Mouse (Mus musculus): ENCODE measurements at regions not wholly inside any gene's neighbourhood (a gene's known extent, or its start where the extent isn't known, plus 50 kb on each side); places are given as distances from the start of the nearest gene placed in this dataset.

- DNase-seq, result no peak
Measured at GRCm38 (mm10) chr12:12819746-12820145, 122.0 kb downstream of the Mycn start.

DNA sequence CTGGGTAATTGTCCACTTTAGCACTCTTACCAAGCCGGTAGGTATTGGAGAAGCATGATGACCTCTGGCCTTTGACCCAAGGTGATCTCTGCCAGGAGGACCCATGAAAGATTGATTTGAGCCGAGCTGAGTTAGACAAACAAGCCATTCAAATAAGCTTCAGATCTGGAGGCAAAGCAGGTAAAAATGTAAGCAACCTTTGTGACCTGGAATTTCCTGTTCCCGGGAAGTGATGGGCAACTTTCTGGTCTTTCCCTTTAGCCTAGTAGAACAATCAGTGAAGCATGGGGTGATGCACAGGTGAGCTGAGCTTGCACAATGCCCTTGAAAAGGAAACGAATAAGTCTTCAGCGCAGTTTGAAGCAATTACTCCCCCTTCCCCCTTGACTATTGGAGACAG lies 127.0 kb downstream of the Mycn start:
- no peak for DNase-seq

- DNase-seq, result no peak
Measured at GRCm38 (mm10) chr12:12812873-12813272, 128.8 kb downstream of the Mycn start.

DNA sequence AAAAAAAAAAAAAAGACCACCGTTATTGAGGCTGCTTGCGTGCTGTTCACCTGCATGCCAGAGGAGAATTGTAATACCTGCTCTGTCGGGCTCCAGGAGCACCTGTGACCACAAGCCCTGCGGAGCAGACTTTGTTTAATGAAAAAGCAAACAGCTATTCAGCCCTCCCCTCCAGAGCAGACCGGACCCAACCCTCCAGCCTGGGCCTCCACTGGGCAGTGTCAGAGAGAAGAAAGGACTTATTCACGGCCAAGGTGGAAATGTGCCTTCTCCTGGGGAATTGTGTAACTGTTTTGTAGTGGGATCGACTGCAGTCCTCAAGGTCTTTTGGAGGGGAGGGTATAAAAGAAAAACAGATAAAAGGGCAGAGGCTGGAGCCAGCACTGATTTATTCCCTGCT lies 130.8 kb downstream of the Mycn start:
- DNase-seq, result peak; percentile 21

DNA sequence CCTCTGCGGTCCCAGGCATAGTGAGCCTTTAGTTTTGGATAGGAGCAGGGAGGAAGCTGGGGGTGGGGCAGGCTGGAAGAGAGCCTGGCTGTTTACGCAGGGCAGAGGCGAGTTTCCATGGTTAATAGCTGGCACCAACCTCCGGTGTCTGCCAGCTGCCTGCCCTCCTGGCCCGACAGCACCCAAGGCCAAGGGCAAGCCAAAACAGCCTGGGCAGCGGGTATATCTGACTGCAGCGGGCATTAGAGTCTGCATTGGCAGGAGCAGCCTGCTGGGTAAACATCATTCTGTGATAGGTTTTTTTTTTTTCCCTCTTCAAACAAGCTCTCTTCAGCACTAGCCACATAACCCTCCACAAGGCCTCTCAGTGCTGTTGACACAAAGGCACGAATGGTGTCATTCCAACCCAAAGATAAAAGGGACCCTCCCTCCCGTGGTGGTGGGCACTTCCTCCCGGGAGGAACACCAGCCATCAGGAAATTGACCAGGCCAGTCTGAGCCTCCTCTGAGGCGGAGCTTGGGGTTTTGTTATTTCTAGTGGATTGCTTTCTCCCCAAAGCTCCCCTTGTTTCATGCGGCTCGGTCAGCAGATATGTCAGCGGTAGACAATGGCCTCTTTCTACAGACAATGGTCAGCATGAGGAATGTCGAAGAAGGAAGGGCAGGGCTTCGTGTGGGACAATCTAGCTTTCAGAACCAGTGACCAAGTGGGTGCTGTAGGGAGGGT lies 131.4 kb downstream of the Mycn start:
- peak; percentile 82 for DNase-seq

DNA sequence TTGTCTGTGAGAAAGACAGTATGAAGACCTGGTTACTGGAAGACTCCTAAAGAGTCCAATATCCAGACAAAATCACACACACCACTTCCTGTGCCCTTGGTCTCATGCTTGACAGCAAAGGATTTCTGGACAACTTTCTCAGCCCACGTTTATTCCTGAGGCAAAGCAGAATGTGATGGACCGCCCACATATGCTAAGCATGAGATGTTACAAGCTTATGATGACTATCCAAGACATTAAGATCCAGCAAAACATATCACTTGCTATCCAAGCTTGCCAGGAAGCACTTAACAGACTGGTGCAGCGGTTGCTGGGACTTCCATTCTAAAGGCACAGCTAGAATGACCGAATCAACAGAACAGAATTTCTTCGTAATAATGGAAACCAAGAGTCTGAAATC lies 133.6 kb downstream of the Mycn start:
- DNase-seq, result no peak

- DNase-seq, result no peak
Measured at GRCm38 (mm10) chr12:12803602-12804001, 138.1 kb downstream of the Mycn start.

GRCm38 (mm10) chr12:12802396-12802795 lies 139.3 kb downstream of the Mycn start:
- no peak for DNase-seq

DNA sequence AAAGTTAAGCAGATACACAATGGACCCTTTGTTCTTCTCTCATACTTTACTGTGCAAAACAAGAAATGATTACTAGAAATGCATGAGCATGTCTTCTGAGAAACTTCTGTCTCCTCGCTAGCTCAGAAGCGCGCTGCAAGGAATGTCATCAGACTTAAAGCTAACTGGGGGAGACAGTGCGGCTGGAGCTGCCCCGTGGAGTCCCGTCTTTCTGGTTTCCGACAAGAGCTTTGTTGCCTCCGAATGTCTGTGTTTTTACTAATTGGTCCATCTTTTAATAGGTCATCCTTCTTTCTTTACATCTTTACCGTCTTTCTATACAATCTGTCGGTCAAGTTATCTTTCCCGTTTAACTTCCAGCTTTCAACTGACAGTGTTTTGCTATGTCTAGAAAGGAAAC lies 140.0 kb downstream of the Mycn start:
- no peak for DNase-seq

GRCm38 (mm10) chr12:12800120-12800519 lies 141.6 kb downstream of the Mycn start:
- no peak for DNase-seq

DNA sequence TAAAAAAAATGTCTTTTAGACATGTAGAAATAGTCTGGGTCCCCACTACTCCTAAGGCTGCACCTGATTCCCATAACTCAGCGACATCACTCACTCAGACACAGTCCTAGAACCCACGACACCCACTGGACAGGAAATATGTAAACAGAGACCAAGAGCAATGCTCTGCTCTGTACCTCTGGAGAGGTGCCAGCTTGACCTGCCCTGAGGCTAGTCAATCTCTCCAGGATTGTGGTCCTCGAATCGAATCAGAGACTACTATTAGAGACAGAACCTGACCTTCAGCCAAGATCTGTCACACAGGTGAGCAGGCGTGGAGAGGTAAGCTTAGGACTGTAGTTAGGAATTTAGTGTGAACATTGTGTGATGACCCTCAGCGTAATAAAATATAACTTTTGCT lies 152.7 kb downstream of the Mycn start:
- no peak for DNase-seq

DNA sequence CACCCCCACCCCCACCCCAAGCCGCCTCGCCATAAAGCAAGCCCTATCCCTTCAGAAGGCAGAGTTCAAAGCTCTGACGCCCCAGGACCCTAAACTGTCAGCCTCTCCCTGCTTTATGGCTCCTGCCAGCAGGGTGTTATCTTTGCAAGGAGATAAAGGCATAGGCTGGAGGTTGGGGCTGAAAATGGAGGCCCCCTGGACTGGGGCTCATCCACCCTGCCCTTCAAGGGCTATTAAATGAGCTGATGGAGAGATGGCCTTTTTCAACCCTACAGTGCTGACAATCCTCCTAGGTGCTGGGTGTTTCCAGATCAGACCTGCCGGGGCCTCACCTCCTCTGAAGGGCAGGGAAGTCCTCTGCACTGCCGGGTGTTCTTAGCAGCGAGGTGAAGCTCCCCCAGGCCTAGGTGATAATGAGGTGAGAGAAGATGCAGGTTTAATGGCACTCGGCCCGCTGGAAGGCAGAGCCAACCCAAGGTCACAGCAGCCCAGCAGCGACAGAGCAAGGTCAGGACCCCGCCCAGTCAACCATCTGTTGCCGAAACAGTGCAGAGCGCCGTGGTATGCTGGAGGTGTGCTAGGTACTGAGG lies 153.4 kb downstream of the Mycn start:
- no peak for DNase-seq

DNA sequence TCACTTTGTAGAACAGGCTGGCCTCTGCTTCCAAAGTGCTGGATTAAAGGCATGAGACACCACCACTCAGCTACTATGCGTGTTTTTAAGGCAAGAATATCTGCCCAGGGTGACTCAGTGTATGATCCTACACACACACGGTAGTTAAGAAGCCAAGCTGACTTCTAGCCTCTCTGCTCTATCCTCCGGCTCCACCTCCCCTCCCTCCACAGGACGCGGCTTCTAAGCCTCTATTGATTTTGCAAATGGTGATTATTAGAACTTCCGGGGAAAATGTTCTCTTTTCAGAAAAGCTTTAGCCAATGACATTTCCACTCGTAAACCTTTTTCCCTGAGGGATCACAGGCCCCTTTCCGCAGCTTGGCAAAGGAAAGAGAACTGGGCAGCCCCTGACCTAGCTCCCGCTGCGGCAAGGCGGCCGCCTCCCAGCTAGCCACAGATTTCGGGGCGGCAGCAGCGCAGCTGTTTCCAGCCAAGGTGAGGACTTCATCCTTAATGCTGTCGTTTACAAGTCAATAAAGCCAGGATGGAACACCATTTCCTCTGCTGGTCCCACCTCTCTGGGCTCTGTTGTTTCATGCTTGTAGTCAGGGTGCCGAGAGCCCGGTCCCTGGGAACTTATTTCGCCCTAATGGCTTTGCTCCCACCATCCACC lies 154.0 kb downstream of the Mycn start:
- DNase-seq, result no peak

DNA sequence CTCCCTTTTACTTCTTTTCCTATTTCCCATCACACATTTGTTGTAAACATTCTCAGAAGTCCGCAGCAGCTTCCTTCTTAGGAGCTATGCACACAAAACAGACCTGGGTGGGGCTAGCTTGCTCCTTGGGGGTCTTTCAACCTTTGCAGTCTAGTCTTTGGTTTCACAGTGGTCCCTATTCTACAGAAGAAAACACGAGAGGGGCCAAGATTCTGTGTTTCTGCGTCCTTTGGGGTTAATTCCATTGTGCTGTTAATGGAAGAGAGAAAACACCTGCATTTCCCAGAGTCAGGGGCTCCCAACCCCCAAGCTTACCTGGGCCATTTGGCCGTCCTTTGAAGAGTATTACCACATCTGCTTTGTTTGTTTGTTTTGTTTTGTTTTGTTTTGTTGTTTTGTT lies 154.6 kb downstream of the Mycn start:
- no peak for DNase-seq

DNA sequence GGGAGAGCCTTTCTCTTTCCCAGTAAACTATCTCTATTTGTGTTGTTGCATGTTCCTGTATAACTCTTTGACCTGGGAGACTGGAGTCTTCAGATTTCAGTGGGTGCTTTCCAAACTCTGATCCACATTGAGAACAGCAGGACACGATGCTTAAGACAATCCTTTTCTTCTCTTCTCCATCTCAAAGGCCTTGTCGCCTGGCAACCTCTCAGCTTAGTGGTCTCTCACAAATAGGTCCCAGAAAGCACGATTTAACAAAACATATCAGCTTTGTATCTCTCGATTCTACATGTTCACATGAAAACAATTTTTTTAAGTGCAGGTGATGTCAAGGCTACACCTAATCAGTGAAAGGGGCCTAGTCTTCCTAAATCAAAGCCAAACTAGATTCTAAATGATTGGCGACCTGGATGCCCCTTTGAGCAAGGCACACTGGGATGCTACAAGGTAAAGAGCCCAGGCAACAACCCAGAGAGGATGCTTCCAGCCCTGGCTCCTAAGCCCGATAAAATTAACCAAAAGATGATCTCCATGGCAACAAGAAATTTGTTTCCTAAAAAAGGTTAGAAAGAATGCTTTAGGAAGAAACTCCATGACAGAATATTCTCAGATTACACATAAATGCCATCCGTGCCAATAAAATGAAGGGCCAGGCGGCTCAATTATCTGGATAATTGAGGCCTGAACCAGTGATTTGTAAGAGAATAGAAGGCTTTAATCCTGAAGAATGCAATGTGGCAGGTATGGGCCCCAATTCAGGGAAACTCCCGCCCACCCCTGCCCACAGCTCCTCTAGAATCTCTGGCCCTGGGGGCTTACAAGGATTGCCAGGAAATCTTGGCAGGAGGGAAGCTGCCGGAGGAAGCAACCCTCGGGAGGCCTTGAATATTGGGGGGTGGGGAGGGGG lies 157.8 kb downstream of the Mycn start:
- DNase-seq, result no peak

DNA sequence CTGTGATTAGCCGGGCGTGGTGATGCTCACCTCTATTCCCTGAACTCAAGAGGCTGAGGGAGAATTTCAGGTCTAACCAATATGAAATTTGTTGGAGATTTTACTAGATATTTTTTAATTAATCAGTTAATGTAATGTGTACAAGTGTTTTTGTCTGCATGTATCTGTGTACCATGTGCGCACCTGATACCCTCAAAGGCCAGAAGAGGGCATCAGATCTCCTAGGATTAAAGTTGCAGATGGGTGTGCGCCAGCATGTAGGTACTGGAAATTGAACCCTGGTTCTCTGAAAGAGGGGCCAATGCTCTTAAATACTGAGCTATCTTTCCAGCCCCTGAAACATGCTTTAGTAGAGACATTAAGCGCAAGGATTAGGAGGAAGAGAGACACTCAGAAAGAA lies 160.2 kb downstream of the Mycn start:
- DNase-seq, result no peak

DNA sequence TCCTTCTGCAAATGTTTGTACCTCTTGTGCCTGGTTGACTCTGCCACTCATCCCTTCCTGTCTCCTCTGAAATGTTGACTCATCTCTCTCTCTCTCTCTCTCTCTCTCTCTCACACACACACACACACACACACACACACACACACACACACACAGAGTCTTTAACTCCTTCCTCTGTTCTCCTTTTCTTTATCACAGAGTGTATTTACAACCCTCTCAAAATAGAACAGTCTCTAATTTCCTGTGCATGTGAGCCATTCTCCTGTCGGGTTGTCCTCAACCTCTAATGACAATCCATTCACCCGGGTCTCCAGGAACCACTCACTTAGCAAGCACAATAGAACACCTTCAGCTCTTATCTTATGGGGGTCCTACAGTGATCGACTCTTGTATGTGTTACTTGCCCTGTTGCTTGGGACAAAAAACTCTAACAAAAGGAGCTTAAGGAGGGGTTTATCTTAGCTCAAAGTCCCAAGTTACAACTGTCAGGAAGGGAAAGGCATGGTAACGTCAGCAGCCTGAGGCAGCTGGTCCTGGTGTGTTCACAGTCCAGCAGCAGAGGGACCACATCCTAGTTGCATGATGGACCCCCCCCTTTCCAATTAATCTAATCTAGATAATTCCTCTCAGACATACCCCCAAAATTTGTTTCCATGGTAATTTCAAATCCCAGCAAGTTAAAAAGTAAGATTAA lies 163.0 kb downstream of the Mycn start:
- no peak for DNase-seq

- DNase-seq, result peak; percentile 86
Measured at GRCm38 (mm10) chr12:12777422-12777821, 164.3 kb downstream of the Mycn start.

DNA sequence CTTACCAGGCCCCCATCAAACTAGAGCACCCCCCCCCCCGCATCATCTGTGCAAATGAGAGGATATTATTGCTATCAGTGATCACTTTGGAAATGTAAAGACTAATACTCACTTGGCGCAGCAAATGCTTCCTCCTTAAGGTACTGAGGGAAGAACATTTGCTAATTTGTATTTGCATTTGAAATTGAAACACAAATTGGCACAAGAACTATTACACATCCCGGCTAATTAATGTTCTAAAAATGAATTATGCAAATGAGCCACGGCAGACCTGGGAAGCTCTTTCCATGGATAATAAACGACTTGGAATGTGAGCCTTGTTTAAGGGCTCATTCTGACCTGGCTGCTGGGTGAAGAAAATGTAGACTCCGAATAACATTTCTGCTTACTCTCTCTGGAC lies 164.9 kb downstream of the Mycn start:
- DNase-seq, result no peak

DNA sequence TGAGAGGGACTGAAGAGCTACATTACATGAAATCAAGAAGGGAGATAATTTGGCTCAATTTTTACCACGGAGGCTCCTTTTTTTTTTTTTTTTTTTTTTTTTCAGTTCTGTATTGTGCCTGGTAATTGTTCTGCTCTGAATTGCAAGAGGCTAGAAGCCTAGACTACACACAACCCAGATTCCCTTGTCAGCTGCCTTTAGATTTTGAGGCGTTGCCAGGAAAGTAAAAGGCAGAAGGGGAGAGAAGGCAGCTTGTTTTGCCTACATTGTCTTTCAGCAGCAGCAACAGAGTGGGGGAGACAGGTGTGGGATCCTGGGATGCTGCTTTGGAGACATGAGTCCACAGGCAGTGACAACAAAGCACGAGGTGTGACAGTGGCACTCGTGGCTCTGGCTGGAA lies 170.7 kb downstream of the Mycn start:
- no peak for DNase-seq

- no peak for DNase-seq
Measured at GRCm38 (mm10) chr12:12766510-12767304, 175.0 kb downstream of the Mycn start.

Data from adrenal gland, adult 8-10 months (tissue).